Mouse (Mus musculus): ENCODE data around the gene Samd4b.

DNA sequence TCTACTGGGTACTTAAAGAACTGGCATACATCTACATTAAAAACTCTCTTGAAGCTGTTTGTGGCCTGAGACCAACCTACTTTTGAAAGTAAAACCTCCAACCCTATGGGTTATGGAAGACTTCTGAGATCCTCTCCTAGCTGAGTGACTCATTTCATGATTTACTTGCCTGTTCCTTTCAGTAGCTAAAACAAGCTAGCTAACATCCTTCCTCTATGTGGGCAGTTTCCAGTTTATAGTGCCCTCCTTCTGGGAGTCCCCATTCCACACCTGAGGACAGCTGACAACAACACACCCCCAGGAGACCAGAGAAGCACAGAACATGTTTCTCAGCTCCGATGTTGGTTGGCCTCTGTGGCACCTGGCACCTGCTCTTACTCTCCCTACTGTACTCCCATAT lies 174.9 kb downstream of the Samd4b start:
- TF ChIP-seq USF1 (IDR thresholded peaks at IDR 0.05; ENCODE audit: low read depth, low read length) (no peak), POLR2A (IDR thresholded peaks at IDR 0.05; ENCODE audit: control insufficient read depth in 1 of 2, insufficient read depth in 1 of 2, low read depth in 1 of 2, low read length in 2 of 2, poor library complexity in 1 of 2) (no peak), KAT2A (conservative IDR thresholded peaks at IDR 0.05; ENCODE audit: low read depth, low read length) (no peak), NELFE (IDR thresholded peaks at IDR 0.05; ENCODE audit: low read depth, low read length) (no peak), EP300 (IDR thresholded peaks at IDR 0.05; ENCODE audit: low read depth in 1 of 2, low read length in 2 of 2) (no peak), ETS1 (IDR thresholded peaks at IDR 0.05; ENCODE audit: low read depth, low read length) (no peak), JUND (IDR thresholded peaks at IDR 0.05; ENCODE audit: low read depth, low read length) (no peak), ZC3H11A (IDR thresholded peaks at IDR 0.05; ENCODE audit: low read depth, low read length) (no peak), UBTF (IDR thresholded peaks at IDR 0.05; ENCODE audit: borderline replicate concordance, insufficient read depth, low read depth, low read length) (no peak), E2F4 (IDR thresholded peaks at IDR 0.05; ENCODE audit: borderline replicate concordance, low read depth, low read length) (no peak)

Data from MEL (cell line).